In the genomic region with DNA sequence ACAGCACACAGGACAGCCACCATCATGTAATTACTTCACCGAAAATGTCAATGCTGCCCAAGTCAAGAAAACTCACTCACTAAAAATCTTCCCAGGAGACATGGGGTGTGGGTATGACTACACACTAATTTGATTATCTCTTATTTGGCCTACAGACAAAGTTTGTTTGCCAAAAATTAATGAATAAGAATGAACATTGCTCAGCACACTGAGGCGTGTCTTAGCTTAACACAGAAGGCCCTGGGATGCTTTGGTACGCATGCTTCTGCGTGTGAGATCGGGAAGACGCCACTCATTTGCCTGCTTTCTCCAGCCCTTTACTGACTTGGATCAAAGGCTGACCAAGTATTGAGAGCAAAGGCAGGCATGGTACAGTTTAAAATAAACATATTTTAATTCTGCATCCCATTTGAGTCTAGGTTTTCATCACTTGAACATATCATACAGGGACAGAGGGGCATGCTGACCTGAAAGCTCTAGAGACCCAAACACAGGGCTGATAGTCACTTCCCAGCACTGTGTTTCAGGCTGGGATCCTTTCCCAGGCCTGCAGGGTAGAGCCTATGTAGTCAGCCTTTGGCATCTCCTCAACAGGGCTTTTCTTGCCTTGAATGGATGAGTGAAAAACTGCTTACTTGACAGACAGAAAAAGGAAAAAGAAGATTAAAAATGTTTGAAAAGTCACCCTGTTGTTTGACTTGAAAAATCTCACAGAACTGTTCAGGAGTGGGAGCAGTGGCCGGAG, we compare ENCODE assay signal across 19 mouse cellular contexts. TPM values are rescaled to one million over a fixed set of nuclear protein-coding genes. Genes with fewer than 3 reads are reported as not detected.
A peak's percentile ranks its signal among the peaks of the same experiment; 100 is the strongest.
DNase-seq lines count a peak whose midpoint lies in the region; ATAC-seq lines count a peak whose summit lies in the region.
"Had no signal": no experiment of that assay in that cellular context is flagged by ENCODE, and none has a peak within 500 bp of the region (broad histone marks: within the 10 kb centered on the region; RNA-seq: fewer than 3 reads in every experiment).

No protein-coding gene starts in this region.

- intact Hi-C loops in left cerebral cortex, postnatal 10 days (cut with DNase I) = no loop called here

- peak; percentile 20 for DNase-seq in cerebellum, adult 11-12 months
- no peak for DNase-seq in cerebellum, postnatal 4 days (ENCODE audit: low spot score in 2 of 2)
- peak; percentile 24 for DNase-seq in heart, postnatal 4 days
- DNase-seq in brain, adult 2 months (ENCODE audit: low read depth, low spot score) = peak; percentile 66
- DNase-seq in cerebellum, postnatal 25 days = peak; percentile 41 to 53
- no peak for DNase-seq in left cerebral cortex, postnatal 10 days (ENCODE audit: extremely low spot score in 1 of 2, low spot score in 2 of 2)
- DNase-seq: kidney, adult 8-10 months; kidney, postnatal 4 days; thymus, postnatal 25 days had no signal

- H3K27ac ChIP-seq in heart, embryonic 11.5 days (ENCODE audit: low read depth, low read length) = no peak overlapping the region
- H3K27ac ChIP-seq in kidney, embryonic 16.5 days (ENCODE audit: low read length) = no peak overlapping the region
- H3K27ac ChIP-seq: forebrain, embryonic 13.5 days; heart, embryonic 13.5 days; hindbrain, embryonic 10.5 days; limb, embryonic 15.5 days; neural tube, embryonic 12.5 days; stomach, postnatal 0 days had no signal

- H3K4me3 ChIP-seq in heart, embryonic 11.5 days (ENCODE audit: low read depth, low read length) = no peak overlapping the region
- H3K4me3 ChIP-seq in kidney, embryonic 16.5 days (ENCODE audit: low read length) = no peak overlapping the region
- H3K4me3 ChIP-seq: forebrain, embryonic 13.5 days; heart, embryonic 13.5 days; hindbrain, embryonic 10.5 days; limb, embryonic 15.5 days; neural tube, embryonic 12.5 days had no signal

- ATAC-seq in heart, embryonic 11.5 days (replicated peaks; ENCODE audit: insufficient number of reproducible peaks, low FRiP score, low TSS enrichment) = no peak
- no peak for ATAC-seq in kidney, embryonic 16.5 days (ENCODE audit: low FRiP score, low TSS enrichment)
- ATAC-seq: forebrain, embryonic 13.5 days; inflammation-experienced regulatory T-cells, adult 6 months had no signal

- no peak overlapping the region for H3K4me2 ChIP-seq in heart, embryonic 11.5 days
- no peak overlapping the region for H3K4me2 ChIP-seq in kidney, embryonic 16.5 days (replicated peaks; ENCODE audit: low read depth, low read length)
- H3K4me2 ChIP-seq: forebrain, embryonic 13.5 days; heart, embryonic 13.5 days; limb, embryonic 15.5 days; neural tube, embryonic 12.5 days had no signal

- H3K36me3 ChIP-seq in heart, embryonic 11.5 days (ENCODE audit: control insufficient read depth, insufficient read depth, low read length) = no peaks in the 10 kb centered on the region
- no peaks in the 10 kb centered on the region for H3K36me3 ChIP-seq in kidney, embryonic 16.5 days (ENCODE audit: insufficient read depth, low read length)
- H3K36me3 ChIP-seq: heart, embryonic 13.5 days; hindbrain, embryonic 10.5 days; limb, embryonic 15.5 days; neural tube, embryonic 12.5 days had no signal

- H3K9ac ChIP-seq in heart, embryonic 11.5 days (ENCODE audit: low read depth, low read length) = no peak overlapping the region
- no peak overlapping the region for H3K9ac ChIP-seq in kidney, embryonic 16.5 days (replicated peaks; ENCODE audit: low read length)
- H3K9ac ChIP-seq: forebrain, embryonic 13.5 days; heart, embryonic 13.5 days; limb, embryonic 15.5 days; neural tube, embryonic 12.5 days had no signal

- H3K27me3 ChIP-seq in heart, embryonic 11.5 days (ENCODE audit: control insufficient read depth, insufficient read depth, low read length) = no peaks in the 10 kb centered on the region
- no peaks in the 10 kb centered on the region for H3K27me3 ChIP-seq in kidney, embryonic 16.5 days (ENCODE audit: insufficient read depth, low read length)
- H3K27me3 ChIP-seq: CH12.LX; forebrain, embryonic 13.5 days; heart, embryonic 13.5 days; limb, embryonic 15.5 days; neural tube, embryonic 12.5 days had no signal

- no peaks in the 10 kb centered on the region for H3K9me3 ChIP-seq in heart, embryonic 11.5 days (replicated peaks; ENCODE audit: control insufficient read depth, low read length)
- no peaks in the 10 kb centered on the region for H3K9me3 ChIP-seq in kidney, embryonic 16.5 days (ENCODE audit: low read length)
- H3K9me3 ChIP-seq: forebrain, embryonic 13.5 days; heart, embryonic 13.5 days; hindbrain, embryonic 10.5 days; limb, embryonic 15.5 days; neural tube, embryonic 12.5 days had no signal

- no peaks in the 10 kb centered on the region for H3K4me1 ChIP-seq in heart, embryonic 11.5 days (ENCODE audit: control insufficient read depth, insufficient read depth, low read length)
- H3K4me1 ChIP-seq in kidney, embryonic 16.5 days (ENCODE audit: insufficient read depth, low read length) = no peaks in the 10 kb centered on the region
- H3K4me1 ChIP-seq: forebrain, embryonic 13.5 days; heart, embryonic 13.5 days; hindbrain, embryonic 10.5 days; limb, embryonic 15.5 days; neural tube, embryonic 12.5 days had no signal

- WGBS in heart, embryonic 11.5 days (ENCODE audit: insufficient replicate concordance) = 89% methylated on average over 7 of the region's 7 CpGs
- WGBS in kidney, embryonic 16.5 days = 92% methylated on average over 7 of the region's 7 CpGs

RNA-seq across cellular contexts. Expression of gene St3gal5, which starts 53.3 kb away (rescaled TPM):
- total RNA-seq in heart, postnatal 4 days (2021) = 10 to 100 TPM; 33.5 to 37.6 TPM
- polyA plus RNA-seq in heart, embryonic 11.5 days (2014; fragmentation: Nextera tagmentation; extraction: Ambion mirVana) = 69.9 and 72.4 TPM in 2 replicates
- 32.5 and 34.0 TPM in 2 replicates for polyA plus RNA-seq in kidney, embryonic 16.5 days (2015; fragmentation: Nextera tagmentation; extraction: Ambion mirVana)
- 100 to 1,000 TPM in 1 of 2 experiments, 10 to 100 TPM in 1; 98.2 to 100 TPM for total RNA-seq in left cerebral cortex, postnatal 10 days (2021)

Comparison
In these comparisons a context has a peak if more than half of its experiments do, and no peak if none do; other contexts are left out.
1. DNase-seq: peak in cerebellum, adult 11-12 months (single experiment), heart, postnatal 4 days (single experiment), brain, adult 2 months (single experiment) and cerebellum, postnatal 25 days (2 of 2); none in cerebellum, postnatal 4 days (0 of 2) and left cerebral cortex, postnatal 10 days (0 of 2).